Mouse (Mus musculus): ENCODE results near the gene Ctbp1.

Gene Ctbp1

DNA sequence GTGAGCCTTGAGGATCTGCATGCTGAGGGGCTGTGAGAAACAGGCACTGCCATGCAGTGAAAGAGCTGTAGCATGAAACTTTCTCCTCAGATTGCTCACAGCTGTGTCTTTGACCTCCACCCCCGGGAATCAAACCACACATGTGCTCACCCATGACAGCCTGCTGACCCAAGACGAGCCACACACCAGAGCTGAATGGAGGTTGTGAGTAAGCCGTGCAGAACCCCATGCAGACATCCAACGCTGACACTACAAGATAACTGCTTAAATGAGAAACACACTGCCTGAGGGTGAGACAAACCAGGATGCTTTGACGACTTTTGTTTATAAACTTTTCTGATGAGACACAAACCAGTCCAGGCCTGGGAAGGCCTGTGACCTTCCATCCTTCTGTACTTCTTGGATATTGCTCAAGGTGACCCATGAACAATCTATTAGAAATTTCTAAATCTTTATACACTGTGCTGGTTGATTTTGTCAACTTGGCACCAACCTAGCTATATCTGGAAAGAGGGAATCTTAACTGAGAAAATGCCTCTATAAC is 30.3 kb downstream of the Ctbp1 start:
- no peak for DNase-seq (ENCODE audit: low spot score)

DNA sequence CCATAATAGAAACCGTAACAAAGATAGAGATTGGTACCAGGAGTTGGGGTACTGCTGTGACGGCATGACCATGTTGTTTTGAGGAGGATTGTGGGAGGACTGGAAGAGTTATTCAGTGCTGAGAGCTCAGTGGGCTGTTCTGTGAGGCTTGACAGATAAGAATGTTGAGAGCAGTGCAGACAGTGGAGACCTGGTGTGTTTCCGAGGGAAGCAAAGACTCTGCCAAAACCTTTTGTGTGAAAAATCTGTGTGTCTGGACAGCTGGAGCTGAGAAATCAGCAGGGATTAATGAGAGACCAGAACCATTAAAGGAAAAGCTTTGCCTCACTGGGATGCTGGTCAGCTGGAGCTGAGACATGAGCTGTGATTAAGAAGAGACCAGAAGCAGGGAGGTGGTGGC is 34.9 kb downstream of the Ctbp1 start:
- DNase-seq (ENCODE audit: low spot score): no peak

DNA sequence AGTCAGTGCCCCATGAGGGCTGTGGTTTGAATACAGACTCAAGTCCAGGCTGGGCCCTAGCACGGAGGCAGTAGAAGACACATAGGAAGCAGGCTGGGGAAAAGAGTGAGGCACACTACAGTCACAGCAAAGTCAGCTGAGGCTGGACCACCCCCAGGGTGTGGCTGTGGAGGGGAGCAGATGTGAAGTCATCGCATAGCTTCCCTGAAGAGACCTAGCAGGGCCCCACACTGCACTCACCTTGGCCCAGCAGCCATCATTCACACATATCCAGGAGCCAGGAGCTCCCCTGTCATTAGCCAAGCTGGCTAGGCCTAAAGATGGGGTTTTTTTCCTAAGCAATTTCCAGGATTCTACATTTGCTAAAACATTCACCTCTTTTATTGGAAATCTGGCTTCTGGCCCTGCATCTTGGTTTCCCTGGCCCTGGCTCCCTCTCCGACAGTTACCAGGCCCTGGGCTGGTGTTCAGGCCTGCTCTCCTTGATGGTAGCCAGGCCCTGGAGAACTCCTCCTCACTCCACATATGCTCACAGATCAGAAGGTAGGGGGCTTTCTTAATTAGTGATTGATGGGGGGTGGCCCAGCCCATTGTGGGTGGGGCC is 35.6 kb downstream of the Ctbp1 start:
- DNase-seq (ENCODE audit: low spot score): no peak

DNA sequence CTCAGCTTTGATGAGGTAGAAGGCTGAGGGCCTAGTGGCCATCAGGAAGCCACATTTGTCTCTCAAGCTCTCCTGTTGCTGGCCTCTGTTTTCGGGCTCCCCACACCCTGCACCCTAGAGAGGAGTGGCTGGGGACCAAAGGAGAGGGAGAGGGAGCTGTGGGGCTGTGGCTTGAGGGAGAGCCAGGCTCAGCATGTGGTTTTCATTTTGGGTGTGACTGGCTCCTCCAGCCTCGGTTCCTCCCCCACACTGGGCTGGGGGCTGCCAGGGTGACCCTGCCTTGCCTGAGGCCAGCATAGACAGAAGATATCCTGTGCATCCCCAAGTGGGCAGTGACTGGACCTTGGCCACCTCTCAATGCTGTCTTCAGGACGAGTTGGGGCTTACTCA is 36.5 kb downstream of the Ctbp1 start:
- no peak for DNase-seq (ENCODE audit: low spot score)

DNA sequence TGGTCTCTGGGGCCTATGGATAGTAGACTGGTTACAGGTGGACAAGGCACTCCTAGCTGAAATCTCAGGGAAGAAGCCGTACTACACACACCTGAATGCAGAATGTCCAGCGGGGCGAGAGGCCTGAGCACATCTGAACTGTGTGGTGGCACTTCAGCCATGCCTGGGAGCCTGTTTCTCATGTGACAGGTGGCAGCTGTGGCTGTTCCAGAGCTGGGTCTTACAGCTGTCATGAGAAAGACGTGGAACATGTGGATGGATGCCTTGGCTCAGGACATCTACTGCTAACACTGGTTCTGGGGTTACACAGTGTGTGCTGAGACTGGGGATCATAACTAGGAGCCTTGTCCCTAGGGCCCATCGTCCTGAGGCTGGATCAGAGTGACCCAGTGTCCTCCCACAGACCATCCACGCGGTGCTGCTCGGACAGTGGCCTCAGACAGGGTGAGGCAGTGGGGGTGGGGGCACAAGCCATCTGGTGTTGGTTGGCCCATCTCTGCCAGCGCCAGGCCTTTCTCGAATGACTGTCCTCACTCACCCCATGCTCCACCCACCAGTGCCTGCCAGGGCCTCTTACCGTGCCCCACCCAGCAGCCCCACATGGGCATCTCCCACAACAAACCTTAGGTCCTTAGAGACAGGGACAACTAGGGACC is 37.1 kb downstream of the Ctbp1 start:
- no peak for DNase-seq (ENCODE audit: low spot score)

DNA sequence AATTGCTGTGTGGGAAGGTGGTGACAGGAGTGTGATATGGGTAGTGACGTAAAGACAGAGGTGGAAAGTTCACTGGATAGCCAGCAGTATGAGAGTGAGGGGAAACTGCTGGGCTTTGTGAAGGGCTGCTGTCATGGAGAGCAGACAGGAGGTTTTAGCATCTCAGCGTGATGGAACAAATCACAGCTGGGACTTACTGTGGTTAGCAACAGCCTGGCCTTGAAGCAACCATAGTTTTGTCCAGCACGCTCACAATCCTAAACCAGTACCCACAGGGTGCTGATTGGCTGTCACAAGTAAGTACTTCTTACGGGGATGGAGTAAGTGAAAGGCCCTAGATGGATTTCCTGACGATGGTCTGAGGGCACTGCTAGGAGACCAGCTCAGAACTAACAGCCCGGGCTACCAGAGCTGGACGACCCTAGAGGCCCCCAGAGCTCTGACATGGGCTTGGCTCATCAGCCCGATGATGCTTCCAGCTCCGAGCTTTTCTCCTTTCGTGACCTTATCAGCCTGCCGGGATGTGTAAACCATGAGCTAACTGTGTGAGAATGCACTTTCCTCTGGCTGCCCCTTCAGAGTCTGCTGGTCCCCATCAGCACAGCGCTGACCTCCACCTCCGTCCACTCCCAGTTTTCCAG is 40.3 kb downstream of the Ctbp1 start:
- DNase-seq (ENCODE audit: low spot score): no peak

DNA sequence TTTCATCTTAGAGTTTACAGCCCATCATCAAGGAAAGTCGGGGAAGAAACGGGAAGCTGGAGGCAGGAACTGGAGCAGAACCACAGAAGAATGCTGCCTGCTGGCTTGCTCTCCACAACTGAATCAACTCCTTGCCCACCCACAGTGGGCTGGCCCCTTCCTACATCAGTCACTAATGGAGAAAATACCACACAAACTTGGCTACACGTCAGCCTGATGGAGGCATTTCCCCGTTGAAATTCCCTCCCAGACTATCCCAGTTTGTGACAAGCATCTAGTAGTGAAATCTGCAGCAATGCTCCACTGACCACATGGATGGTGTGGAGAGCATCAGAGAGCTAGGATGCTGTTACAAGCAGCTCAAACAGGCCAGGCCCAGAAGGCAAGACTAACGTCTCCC is 42.0 kb downstream of the Ctbp1 start:
- no peak for DNase-seq (ENCODE audit: low spot score)

DNA sequence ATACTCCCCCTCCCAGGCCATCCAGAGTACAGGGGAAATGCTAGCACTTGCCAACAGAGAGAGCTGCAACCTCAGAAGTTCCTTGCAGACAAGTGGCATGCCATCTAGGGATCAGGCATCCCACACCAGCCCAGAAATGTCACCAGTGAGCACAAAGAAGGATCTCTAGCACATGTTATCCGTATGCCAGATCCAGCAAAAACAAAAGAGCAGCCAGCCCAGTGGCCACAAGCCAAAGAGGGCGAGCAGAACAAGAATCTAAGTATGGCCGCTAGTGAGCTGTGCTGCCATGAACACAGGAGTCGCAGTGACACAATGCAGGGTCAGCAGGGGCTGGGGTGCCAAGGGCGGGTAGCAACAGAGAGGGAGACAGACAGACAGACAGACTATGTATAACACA is 44.5 kb downstream of the Ctbp1 start:
- DNase-seq (ENCODE audit: low spot score): no peak

DNA sequence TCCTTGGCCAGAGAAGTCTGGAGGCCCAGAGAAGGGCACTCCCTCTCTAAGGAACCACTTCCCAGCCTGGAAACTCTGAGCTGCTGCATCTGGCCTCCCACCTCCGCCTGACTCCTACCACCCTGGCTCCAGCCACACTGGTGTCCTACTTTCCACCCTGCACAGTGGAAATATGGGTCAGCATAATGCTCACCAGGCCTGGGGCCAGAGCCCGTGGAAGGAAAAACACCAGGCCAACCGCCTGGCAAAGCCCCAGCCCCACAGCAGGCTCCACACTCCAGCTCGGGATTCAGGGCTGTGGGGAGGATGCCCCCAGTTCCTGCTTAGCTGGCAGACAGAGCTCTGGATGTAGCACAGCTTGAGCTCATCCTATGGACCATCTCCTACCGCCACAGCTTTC is 46.4 kb downstream of the Ctbp1 start:
- DNase-seq (ENCODE audit: low spot score): no peak

DNA sequence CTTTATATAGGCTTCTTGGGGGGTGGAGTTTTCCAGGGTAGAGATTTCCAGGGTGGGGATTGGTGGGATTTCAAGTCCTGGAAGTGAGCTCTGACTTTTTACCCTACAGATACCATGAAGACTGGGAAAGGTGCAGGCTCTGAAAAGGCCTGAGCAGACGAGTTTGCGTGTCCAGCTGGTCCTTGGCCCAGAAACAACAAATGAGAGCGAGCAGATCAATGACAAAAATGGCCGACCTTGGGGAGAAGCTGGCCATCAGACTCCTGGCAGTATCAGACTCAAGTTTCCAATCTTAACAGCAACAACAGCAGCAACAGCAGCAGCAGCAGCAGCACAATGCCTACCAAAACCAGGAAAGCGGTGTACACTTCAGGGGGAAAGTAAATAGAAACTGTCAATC is 49.1 kb downstream of the Ctbp1 start:
- DNase-seq (ENCODE audit: low spot score): no peak

DNA sequence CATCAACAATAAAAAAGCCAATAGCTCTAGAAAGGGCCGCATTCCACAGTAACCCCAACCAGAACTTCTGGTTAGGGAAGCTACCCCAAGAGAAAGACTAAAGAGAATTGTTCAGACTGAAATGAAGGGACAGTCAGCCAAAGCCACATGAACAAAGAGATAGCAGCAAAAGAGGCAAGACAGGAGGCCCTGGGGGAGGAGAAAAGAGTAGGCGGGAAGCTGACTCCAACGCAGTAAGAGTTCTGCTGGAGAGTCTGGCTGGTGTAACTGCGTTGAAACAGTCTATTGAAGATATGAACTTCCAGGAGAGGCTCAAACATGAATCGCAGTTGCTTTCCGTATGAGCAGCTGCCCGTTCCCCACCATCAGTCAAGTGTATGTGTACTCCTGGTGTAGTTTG is 50.3 kb downstream of the Ctbp1 start:
- no peak for DNase-seq (ENCODE audit: low spot score)

DNA sequence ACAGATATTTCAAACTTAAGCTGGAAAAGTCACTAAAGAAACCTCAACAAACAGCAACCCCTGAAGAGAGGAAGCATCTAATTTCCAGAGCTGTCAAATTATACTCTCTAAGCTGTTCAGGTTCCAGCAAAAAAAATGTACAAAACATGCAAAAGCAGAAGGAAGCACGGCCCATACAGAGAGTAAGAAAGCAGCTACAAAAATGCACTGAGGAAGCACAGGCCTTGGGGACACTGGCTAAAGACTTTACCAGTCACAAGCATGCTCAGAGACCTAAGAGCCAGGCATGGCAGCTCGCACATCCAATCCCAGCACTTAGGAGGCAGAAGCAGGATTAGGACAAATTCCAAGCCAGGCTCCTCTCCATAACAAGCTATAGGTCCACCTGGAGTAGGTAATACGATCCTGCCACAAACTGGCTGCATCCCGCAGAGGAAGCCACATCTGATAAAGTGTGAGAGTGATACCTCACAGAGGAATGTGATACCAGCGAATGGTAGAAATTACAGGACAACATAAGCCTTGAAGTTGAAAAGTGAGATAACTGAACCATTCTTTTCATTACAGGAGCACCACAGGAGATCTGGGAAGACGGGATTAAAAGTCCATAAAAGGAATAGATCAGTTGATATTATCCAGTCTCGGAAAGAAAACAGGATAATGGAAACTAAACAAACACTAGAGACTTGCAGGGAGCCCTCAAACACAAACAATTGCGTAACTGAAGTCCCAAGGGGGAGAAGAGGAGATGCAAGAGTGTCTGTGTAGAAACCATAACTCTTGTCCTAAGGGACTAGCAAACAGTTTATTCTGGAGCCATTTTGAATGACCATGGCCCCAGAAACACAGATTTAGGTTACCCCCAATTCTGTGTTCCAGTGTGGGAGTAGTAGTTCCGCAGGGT is 51.7 kb downstream of the Ctbp1 start:
- DNase-seq (ENCODE audit: low spot score): peak; percentile 53

DNA sequence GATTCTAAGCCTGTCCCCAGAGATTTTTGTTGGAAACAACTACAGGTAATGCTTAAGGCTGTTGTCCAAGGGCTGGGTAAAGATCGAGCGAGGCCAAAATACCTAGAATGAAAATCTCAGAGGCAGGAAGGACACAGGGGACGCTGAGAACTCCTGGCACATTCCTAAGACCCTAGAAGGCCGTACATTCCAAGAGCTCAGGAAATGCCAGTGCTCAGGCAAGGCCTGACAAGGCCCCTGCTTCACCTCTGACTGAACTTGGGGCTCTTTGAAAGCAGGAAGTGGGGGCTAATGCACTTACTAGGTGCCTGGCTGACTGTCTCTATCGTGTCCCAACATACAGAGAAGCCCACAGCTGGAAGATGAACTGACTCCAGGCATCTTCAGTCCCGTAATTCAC is 52.4 kb downstream of the Ctbp1 start:
- no peak for DNase-seq (ENCODE audit: low spot score)

DNA sequence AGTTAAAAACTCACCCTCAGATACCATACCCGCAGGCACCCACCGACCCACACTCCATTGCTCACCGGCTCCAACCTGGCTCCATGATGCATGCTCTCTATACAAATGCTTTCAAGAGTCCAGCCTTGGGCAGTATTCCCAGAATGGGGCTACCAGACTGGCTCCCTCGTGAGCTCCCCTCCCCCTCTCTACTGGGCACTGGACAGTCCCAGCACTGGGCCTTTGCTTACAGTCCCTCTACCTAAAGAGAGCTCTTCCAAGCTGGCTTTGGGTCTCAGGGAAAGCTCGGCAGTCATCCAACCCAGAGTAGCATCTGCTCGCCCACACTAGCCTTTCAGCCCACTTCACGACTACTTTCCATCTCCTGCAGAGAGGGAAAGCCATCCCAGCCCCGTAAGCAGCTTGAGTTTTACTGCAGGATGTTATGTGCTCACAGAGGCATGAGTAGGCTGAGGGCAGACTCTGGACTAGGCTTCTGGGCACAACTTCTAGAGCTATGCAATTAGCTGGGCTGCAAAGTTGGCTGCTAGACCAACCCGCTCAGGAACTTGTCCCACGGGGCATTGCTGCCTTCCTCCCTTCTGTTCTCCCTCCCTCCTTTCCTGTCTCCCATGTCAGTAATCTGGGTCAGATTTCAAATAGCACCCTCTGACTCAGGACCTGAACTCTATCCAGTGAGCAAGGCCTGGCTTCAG is 54.3 kb downstream of the Ctbp1 start:
- DNase-seq (ENCODE audit: low spot score): peak; percentile 36

DNA sequence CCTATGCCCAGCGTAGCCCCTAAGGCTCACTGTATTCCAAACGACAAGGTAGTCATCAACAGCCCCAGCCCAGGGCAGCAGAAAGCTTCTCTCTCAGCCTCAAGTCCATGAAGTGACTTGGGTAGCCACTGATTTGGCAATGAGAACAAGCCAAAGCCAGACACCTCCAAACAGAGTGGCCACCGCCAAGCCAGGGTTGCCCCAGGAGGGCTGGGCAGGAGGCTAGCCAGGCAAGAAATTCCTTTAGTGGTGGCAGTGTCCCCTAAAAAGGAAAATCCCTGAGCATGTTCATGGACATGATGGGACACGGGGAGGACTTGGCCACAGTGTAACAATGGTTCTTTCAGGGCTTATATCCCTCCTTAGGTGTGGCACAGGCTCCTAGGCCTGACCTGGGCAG is 55.0 kb downstream of the Ctbp1 start:
- DNase-seq (ENCODE audit: low spot score): no peak

DNA sequence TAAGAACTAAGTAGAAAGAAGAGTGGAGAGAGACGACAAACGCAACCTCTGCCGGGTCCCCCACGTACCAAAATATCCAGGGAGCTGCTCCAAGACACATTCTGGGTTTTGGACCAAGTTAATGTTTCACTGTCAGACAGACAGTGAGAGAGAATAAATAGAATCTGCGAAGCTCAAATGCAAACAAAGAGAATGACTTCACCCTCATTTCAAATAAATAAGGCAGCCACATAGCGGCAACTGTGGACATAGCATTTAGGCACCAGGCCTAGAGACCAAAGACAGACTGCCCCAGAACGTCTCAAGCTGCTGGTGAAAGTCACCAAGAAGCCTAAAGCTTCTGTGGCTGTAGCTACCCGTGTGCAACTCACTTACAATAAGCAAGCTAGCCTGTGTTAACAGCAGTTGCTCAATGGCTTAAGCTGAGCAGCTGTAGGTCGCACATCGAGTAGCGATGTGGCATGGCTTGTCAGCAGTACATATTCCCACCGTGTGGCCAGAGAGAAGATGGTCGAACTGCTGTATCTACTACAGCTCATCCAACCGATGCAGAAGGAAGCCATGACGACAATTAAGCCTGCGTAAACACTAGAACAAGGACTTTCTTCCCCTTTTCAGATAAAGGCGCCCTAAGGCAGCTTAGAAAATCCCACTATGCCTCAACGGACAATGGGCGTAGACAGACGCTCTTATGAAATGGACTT is 55.9 kb downstream of the Ctbp1 start:
- DNase-seq (ENCODE audit: low spot score): no peak

DNA sequence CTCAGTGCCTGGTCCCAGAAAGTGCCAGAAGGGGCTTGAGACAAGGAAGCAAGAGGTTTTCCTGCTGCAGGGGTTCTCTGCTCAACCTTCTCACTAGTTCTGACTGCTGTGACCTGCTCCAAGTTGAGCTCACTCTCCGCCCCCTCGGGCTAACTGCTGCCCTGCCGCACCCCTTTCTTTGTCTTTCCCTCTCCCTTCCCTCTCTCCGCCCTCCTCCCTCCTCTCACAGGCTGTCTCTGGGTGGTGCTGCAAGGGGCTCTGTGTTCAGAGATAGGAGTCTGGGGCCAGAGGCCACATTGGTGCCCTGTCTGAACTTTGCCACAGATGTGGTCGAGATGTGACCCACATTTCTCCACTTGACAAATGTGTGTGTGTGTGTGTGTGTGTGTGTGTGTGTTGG is 56.7 kb downstream of the Ctbp1 start, which contains the start of gene Spon2:
Gene Spon2, minus strand, starts transcription at position 375 of the 400 bp plus-strand sequence.
- no peak for DNase-seq (ENCODE audit: low spot score)

DNA sequence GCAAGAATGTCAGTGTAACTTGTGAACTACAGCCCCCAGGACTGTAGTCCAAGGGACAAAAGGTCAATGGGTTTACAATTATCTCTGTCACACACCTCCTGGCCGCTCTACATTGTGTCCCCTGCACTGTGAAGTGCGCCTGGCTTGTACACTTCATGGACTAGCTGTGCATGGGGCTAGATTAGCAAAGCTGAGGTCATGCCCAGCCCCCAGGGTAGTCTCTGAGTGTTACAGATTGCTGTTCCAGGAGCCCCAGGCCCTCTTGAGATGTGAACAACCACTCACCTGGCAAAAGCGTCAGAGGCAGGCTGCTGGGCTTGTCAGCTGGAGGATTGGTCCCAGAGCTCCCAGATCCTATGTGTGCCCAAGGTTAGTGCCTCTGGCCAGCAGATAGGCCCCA is 57.1 kb downstream of the Ctbp1 start:
- DNase-seq (ENCODE audit: low spot score): no peak

DNA sequence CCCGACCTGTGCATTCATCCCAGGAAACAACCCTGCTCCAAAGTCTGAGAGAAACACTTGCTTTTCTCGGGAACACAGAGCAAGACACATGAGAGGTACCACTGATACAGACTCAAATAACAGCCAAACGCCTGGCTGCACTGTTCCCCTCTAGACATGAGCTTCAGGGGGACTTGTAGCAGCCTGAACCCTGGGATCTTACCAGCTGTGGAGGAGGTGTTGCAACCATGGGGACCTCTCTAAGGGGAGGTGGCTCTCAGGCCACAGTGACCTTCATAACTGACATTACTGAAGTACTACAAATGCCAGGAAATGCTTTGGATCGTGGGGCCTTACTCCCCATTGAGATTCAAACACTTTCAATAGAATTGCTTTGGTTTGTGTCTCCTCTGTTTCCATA is 60.1 kb downstream of the Ctbp1 start:
- no peak for DNase-seq (ENCODE audit: low spot score)

DNA sequence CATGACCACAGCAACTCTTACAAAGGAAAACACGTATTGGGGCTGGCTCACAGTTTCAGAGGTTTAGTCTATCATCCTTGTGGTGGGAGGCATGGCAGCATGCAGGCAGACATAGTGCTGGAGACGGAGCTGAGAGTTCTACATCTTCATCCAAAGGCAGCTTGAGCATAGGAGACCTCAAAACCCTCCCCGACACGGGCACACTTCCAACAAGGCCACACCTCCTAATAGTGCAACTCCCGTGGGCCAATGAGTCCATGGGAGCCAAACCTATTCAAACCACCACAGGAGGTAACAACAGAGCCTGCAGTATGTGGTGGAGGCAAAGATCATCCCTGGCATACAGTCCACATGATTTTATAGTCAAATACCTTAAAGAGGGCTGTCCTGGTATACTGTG is 63.5 kb downstream of the Ctbp1 start:
- DNase-seq (ENCODE audit: low spot score): no peak

DNA sequence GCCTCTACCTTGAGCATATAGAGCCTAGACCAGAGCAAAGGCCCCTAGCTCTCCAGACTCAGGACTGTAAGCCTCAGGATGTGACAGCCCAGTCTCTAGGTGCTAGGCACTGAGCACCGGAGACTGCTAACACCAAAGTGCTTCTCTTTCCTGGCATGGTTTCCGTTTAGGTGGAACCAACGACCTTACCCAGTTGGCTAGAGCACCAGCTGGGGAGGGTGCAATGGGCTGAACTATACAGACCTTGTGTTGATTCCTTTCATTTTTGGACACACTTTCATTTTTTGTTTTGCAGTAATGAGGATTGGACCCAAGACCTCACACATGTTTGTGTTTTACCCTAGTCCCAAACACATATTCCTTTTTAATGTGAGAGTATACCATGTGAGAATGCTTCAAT is 64.3 kb downstream of the Ctbp1 start:
- DNase-seq (ENCODE audit: low spot score): no peak
